In genomic region chr2:33426640-33427398, GRCm38 (mm10) we compare ENCODE assay signal across 18 mouse cellular contexts. TPM values are rescaled to one million over a fixed set of nuclear protein-coding genes. Genes with fewer than 3 reads are reported as not detected.
A peak's percentile ranks its signal among the peaks of the same experiment; 100 is the strongest.
DNase-seq lines count a peak whose midpoint lies in the region; ATAC-seq and TF ChIP-seq lines count a peak whose summit lies in the region.
"Had no signal": no experiment of that assay in that cellular context is flagged by ENCODE, and none has a peak within 500 bp of the region (broad histone marks: within the 10 kb centered on the region; RNA-seq: fewer than 3 reads in every experiment).

No protein-coding gene starts in this region.

- peaks cover 23% of the 10 kb centered on the region for H3K4me1 ChIP-seq in lung, adult 2 months (ENCODE audit: control insufficient read depth, insufficient read depth, low read length)

- TF ChIP-seq CTCF in lung, adult 2 months (IDR thresholded peaks at IDR 0.05; ENCODE audit: insufficient read depth, low read length), result no peak

- H3K4me3 ChIP-seq in lung, adult 2 months (replicated peaks; ENCODE audit: extremely low read depth, low read depth, low read length), result no peak overlapping the region
- H3K4me3 ChIP-seq: embryonic facial prominence, embryonic 10.5 days; heart, embryonic 13.5 days; limb, embryonic 15.5 days; midbrain, embryonic 12.5 days had no signal

- ATAC-seq in frontal cortex, adult (ENCODE audit: low TSS enrichment), result peak; percentile 36

- WGBS in lung, adult 2 months, result 62% methylated on average over 10 of the region's 10 CpGs

- DNase-seq in frontal cortex, postnatal 25 days (ENCODE audit: low spot score in 2 of 2), result no peak
- peak; percentile 36 to 55 for DNase-seq in lung, adult 18-20 months
- DNase-seq in lung, adult 2 months, result no peak
- DNase-seq in ZHBTc4 (ENCODE audit: low read depth, low spot score), result peak; percentile 73
- DNase-seq in lung, postnatal 36 days, result peak; percentile 64
- no peak for DNase-seq in right cerebral cortex, postnatal 10 days (ENCODE audit: low spot score in 2 of 2)
- DNase-seq: adrenal gland, postnatal 10 days; cerebellum, adult 18-20 months; heart, postnatal 36 days; kidney, adult 9 months; kidney, postnatal 4 days; right cerebral cortex, postnatal 4 days; thymus, postnatal 36 days had no signal

- no peak for TF ChIP-seq POLR2A in lung, adult 2 months (IDR thresholded peaks at IDR 0.05; ENCODE audit: borderline replicate concordance, extremely low read depth, low read depth, low read length)

RNA-seq across cellular contexts. Expression of gene Zbtb34, which starts 4.3 kb away (rescaled TPM):
- polyA plus RNA-seq in lung, adult 2 months (2012; rRNA removed), result 13.4 and 16.4 TPM in 2 replicates

RNA-seq across cellular contexts. Expression of gene Zbtb43, which starts 41.5 kb away (rescaled TPM):
- 6.8 and 9.9 TPM in 2 replicates for polyA plus RNA-seq in lung, adult 2 months (2012; rRNA removed)

RNA-seq across cellular contexts. Expression of gene Ralgps1, which starts 55.5 kb away (rescaled TPM):
- 4.7 and 5.9 TPM in 2 replicates for polyA plus RNA-seq in lung, adult 2 months (2012; rRNA removed)

Comparison
In these comparisons a context has a peak if more than half of its experiments do, and no peak if none do; other contexts are left out.
1. DNase-seq: peak in lung, adult 18-20 months (2 of 2), ZHBTc4 (single experiment) and lung, postnatal 36 days (single experiment); none in frontal cortex, postnatal 25 days (0 of 2), lung, adult 2 months (single experiment) and right cerebral cortex, postnatal 10 days (0 of 2).